ENCODE assay signal across 11 mouse cellular contexts in the genomic region with DNA sequence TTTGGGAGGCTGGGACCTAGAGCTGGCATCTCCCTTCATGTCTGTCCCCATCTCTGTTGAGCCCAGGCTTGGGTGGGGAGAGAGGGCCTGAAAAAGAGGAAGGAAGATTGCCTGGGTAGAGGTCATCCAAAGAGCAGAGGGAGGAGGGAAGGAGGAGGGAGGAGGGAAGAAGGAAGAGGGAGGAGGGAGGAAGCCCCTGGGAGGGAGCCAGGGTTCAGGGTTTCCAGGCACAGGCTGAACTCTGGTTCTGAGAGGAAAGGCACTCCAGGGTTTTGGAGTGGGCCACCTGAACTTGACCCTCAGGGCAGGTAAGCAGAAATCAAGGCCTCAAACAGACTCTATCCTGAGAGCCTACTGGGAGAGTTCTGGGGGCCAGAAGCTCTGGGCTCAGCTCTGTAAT. TPM values are rescaled to one million over a fixed set of nuclear protein-coding genes. Genes with fewer than 3 reads are reported as not detected.
A peak's percentile ranks its signal among the peaks of the same experiment; 100 is the strongest.
DNase-seq lines count a peak whose midpoint lies in the region; ATAC-seq lines count a peak whose summit lies in the region.
"Had no signal": no experiment of that assay in that cellular context is flagged by ENCODE, and none has a peak within 500 bp of the region (broad histone marks: within the 10 kb centered on the region; RNA-seq: fewer than 3 reads in every experiment).

No protein-coding gene starts in this region.

- no peaks in the 10 kb centered on the region for H3K36me3 ChIP-seq in stomach, embryonic 16.5 days (ENCODE audit: control insufficient read depth, insufficient read depth, low read length)
- H3K36me3 ChIP-seq: forebrain, embryonic 12.5 days; midbrain, embryonic 13.5 days had no signal

- no peak overlapping the region for H3K9ac ChIP-seq in stomach, embryonic 16.5 days (ENCODE audit: low read length)
- H3K9ac ChIP-seq: forebrain, embryonic 12.5 days; midbrain, embryonic 13.5 days had no signal

- peaks cover 17% of the 10 kb centered on the region for H3K4me1 ChIP-seq in stomach, embryonic 16.5 days (ENCODE audit: control insufficient read depth, insufficient read depth, low read length)

- peak; percentile 37 for DNase-seq in testis, postnatal 10 days (ENCODE audit: low spot score)
- no peak for DNase-seq in testis, postnatal 14 days (ENCODE audit: low spot score)
- peak; percentile 20 to 27 for DNase-seq in heart, postnatal 14 days
- peak; percentile 80 to 84 for DNase-seq in lung, adult 18-20 months
- DNase-seq in gastrocnemius, postnatal 25 days = no peak
- no peak for DNase-seq in c-Kit-positive CD71-positive TER-119-positive erythroid progenitor cells, embryonic 14.5 days (ENCODE audit: low spot score)
- no peak for DNase-seq in ovary, postnatal 36 days (ENCODE audit: low spot score)

- intact Hi-C loops in heart, postnatal 14 days (cut with DNase I) = loop anchor here (10.0 kb wide), 1 partner anchor 672 kb away; no protein-coding TSS in a partner anchor

- no peak overlapping the region for H3K4me2 ChIP-seq in stomach, embryonic 16.5 days (ENCODE audit: low read depth, low read length)
- H3K4me2 ChIP-seq: forebrain, embryonic 12.5 days; midbrain, embryonic 13.5 days had no signal

- no peak overlapping the region for H3K4me3 ChIP-seq in stomach, embryonic 16.5 days (replicated peaks; ENCODE audit: low read length)
- H3K4me3 ChIP-seq: forebrain, embryonic 12.5 days; midbrain, embryonic 13.5 days had no signal

- no peaks in the 10 kb centered on the region; the same call in 1 of the 2 replicates for H3K27me3 ChIP-seq in stomach, embryonic 16.5 days (ENCODE audit: control insufficient read depth, insufficient read depth, low read length)

- H3K27ac ChIP-seq in stomach, embryonic 16.5 days (ENCODE audit: low read length) = peak overlapping the region; percentile 52
- H3K27ac ChIP-seq: forebrain, embryonic 12.5 days; midbrain, embryonic 13.5 days had no signal

- no peaks in the 10 kb centered on the region for H3K9me3 ChIP-seq in stomach, embryonic 16.5 days (replicated peaks; ENCODE audit: control insufficient read depth, low read length)
- H3K9me3 ChIP-seq: forebrain, embryonic 12.5 days; midbrain, embryonic 13.5 days had no signal

- ATAC-seq in stomach, embryonic 16.5 days (ENCODE audit: insufficient read depth, low FRiP score) = no peak
- ATAC-seq: intestine, postnatal 0 days; midbrain, embryonic 13.5 days had no signal

RNA-seq across cellular contexts. Expression of a gene that starts 13.7 kb away (rescaled TPM):
- 10 to 100 TPM; 19.0 to 21.4 TPM for total RNA-seq in heart, postnatal 14 days (2021)
- 35.1 and 37.5 TPM in 2 replicates for polyA plus RNA-seq in stomach, embryonic 16.5 days (2015; fragmentation: Nextera tagmentation; extraction: Ambion mirVana)
- total RNA-seq in gastrocnemius, postnatal 25 days (2021) = 1 to 10 TPM; 4.2 to 5.5 TPM

Comparison
In these comparisons a context has a peak if more than half of its experiments do, and no peak if none do; other contexts are left out.
1. DNase-seq: peak in testis, postnatal 10 days (single experiment), heart, postnatal 14 days (2 of 2) and lung, adult 18-20 months (2 of 2); none in testis, postnatal 14 days (single experiment), gastrocnemius, postnatal 25 days (single experiment), c-Kit-positive CD71-positive TER-119-positive erythroid progenitor cells, embryonic 14.5 days (single experiment) and ovary, postnatal 36 days (single experiment).